Comparison of ENCODE assay signal across 25 mouse cellular contexts in genomic region chr17:26624999-26625398, GRCm38 (mm10). TPM values are rescaled to one million over a fixed set of nuclear protein-coding genes. Genes with fewer than 3 reads are reported as not detected.
DNase-seq lines count a peak whose midpoint lies in the region; TF ChIP-seq lines count a peak whose summit lies in the region.
"Had no signal": no experiment of that assay in that cellular context is flagged by ENCODE, and none has a peak within 500 bp of the region (broad histone marks: within the 10 kb centered on the region; RNA-seq: fewer than 3 reads in every experiment).

No protein-coding gene starts in this region.

- peak overlapping the region; percentile 77 for H3K27ac ChIP-seq in gastrocnemius, adult 2 months
- H3K27ac ChIP-seq: embryonic facial prominence, embryonic 10.5 days; embryonic facial prominence, embryonic 13.5 days; forebrain, embryonic 12.5 days; forebrain, embryonic 15.5 days; heart, embryonic 13.5 days; hindbrain, embryonic 12.5 days; hindbrain, embryonic 15.5 days; intestine, embryonic 15.5 days had no signal

- no peak for TF ChIP-seq CTCF in gastrocnemius, adult 2 months (IDR thresholded peaks at IDR 0.05)

- DNase-seq in adrenal gland, postnatal 14 days, result peak; percentile 61
- DNase-seq in adrenal gland, postnatal 36 days, result no peak
- peak; percentile 79 for DNase-seq in gastrocnemius, adult 2 months
- no peak for DNase-seq in gastrocnemius, postnatal 14 days
- peak; percentile 47 for DNase-seq in adipocyte (ENCODE audit: low spot score)
- DNase-seq in skeletal muscle tissue, adult 2 months (ENCODE audit: low read depth, low spot score), result peak; percentile 71
- no peak for DNase-seq in spleen, adult 12 weeks (ENCODE audit: low spot score)
- DNase-seq: adrenal gland, adult 8-10 months; B cell, adult 2 months; cerebellum, adult 18-20 months; cerebellum, postnatal 10 days; cerebellum, postnatal 36 days; embryo, embryonic 11 days; gastrocnemius, postnatal 36 days; kidney, adult 11 months; kidney, adult 8-10 months had no signal

- intact Hi-C loops in gastrocnemius, adult 2 months (cut with DNase I), result loop anchor here (2.0 to 5.0 kb wide), 2 partner anchors 28 to 43 kb away; no protein-coding TSS in a partner anchor
- intact Hi-C loops in gastrocnemius, postnatal 14 days (cut with DNase I; ENCODE audit: low total_unique reads), result no loop called here

- peak overlapping the region; percentile 38 for H3K4me3 ChIP-seq in gastrocnemius, adult 2 months
- H3K4me3 ChIP-seq: embryonic facial prominence, embryonic 10.5 days; embryonic facial prominence, embryonic 13.5 days; erythroblast, embryonic 14.5 days; forebrain, embryonic 12.5 days; forebrain, embryonic 15.5 days; heart, embryonic 13.5 days; hindbrain, embryonic 12.5 days; hindbrain, embryonic 15.5 days; intestine, embryonic 15.5 days had no signal

RNA-seq across cellular contexts. Expression of gene Atp6v0e, which starts 38.0 kb away (rescaled TPM):
- total RNA-seq in adrenal gland, postnatal 14 days (2021), result 188 and 193 TPM in 2 replicates
- total RNA-seq in adrenal gland, postnatal 36 days (2021), result 100 to 1,000 TPM; 193 to 224 TPM
- 10 to 100 TPM; 28.7 to 31.2 TPM for total RNA-seq in gastrocnemius, adult 2 months (2021)
- total RNA-seq in gastrocnemius, postnatal 14 days (2021), result 10 to 100 TPM; 37.4 to 40.8 TPM

Comparison
In these comparisons a context has a peak if more than half of its experiments do, and no peak if none do; other contexts are left out.
1. DNase-seq: peak in adrenal gland, postnatal 14 days (single experiment), gastrocnemius, adult 2 months (single experiment), adipocyte (single experiment) and skeletal muscle tissue, adult 2 months (single experiment); none in adrenal gland, postnatal 36 days (0 of 2), gastrocnemius, postnatal 14 days (single experiment) and spleen, adult 12 weeks (single experiment).